ENCODE assay signal across 12 mouse cellular contexts in the genomic region with DNA sequence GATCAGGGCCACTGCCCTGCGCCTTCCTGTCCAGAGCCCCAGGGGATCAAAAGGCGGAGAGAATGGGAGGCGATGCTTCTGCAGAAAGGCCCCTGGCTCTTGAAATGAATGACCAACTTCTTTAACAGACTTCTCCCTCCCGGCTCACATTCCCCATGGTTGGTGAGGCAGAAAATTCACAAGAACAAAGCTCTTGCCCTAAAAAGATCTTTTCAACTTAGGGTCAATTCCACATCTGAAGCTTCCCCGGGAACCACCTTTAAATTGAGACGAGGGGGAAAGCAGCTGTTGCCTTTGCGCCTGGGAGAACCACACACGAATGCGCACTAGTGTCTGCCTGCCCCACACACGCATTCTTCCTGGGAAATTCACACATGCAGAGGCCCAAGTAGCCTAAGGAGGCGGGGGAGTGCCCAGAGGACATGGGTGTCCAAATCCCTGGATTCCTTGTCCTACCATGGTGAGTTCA. TPM values are rescaled to one million over a fixed set of nuclear protein-coding genes. Genes with fewer than 3 reads are reported as not detected.
DNase-seq lines count a peak whose midpoint lies in the region; ATAC-seq lines count a peak whose summit lies in the region.
"Had no signal": no experiment of that assay in that cellular context is flagged by ENCODE, and none has a peak within 500 bp of the region (broad histone marks: within the 10 kb centered on the region; RNA-seq: fewer than 3 reads in every experiment).

No protein-coding gene starts in this region.

- no peak overlapping the region for H3K4me2 ChIP-seq in midbrain, embryonic 16.5 days (ENCODE audit: low read length)
- no peak overlapping the region for H3K4me2 ChIP-seq in embryonic facial prominence, embryonic 11.5 days (ENCODE audit: low read depth, low read length)
- H3K4me2 ChIP-seq in neural tube, embryonic 11.5 days (ENCODE audit: low read depth) = no peak overlapping the region

- H3K4me1 ChIP-seq in midbrain, embryonic 10.5 days = peaks cover 44% of the 10 kb centered on the region
- no peaks in the 10 kb centered on the region for H3K4me1 ChIP-seq in midbrain, embryonic 16.5 days (ENCODE audit: control insufficient read depth, insufficient read depth, low read length)
- H3K4me1 ChIP-seq in embryonic facial prominence, embryonic 11.5 days (ENCODE audit: control insufficient read depth, insufficient read depth, low read length) = peaks cover 3% of the 10 kb centered on the region; the same call in 1 of the 2 replicates
- H3K4me1 ChIP-seq in neural tube, embryonic 11.5 days (ENCODE audit: control insufficient read depth, insufficient read depth, low read length) = peaks cover 21% of the 10 kb centered on the region

- H3K27ac ChIP-seq in midbrain, embryonic 10.5 days (replicated peaks) = peak overlapping the region; percentile 82
- H3K27ac ChIP-seq in midbrain, embryonic 16.5 days (ENCODE audit: low read length) = no peak overlapping the region
- H3K27ac ChIP-seq in embryonic facial prominence, embryonic 11.5 days (replicated peaks; ENCODE audit: low read depth, low read length) = no peak overlapping the region
- peak overlapping the region; percentile 68 for H3K27ac ChIP-seq in neural tube, embryonic 11.5 days (ENCODE audit: low read depth, low read length)

- no peaks in the 10 kb centered on the region for H3K9me3 ChIP-seq in midbrain, embryonic 10.5 days (replicated peaks)
- H3K9me3 ChIP-seq in midbrain, embryonic 16.5 days (replicated peaks; ENCODE audit: control insufficient read depth, low read length, poor library complexity, severe bottlenecking) = 0 out of 2 replicates have a peak, but pooled peaks cover 4% of the 10 kb centered on the region
- no peaks in the 10 kb centered on the region for H3K9me3 ChIP-seq in embryonic facial prominence, embryonic 11.5 days (replicated peaks; ENCODE audit: control insufficient read depth, low read length)
- no peaks in the 10 kb centered on the region for H3K9me3 ChIP-seq in neural tube, embryonic 11.5 days (ENCODE audit: control insufficient read depth, low read length)

- DNase-seq in midbrain, embryonic 10.5 days (ENCODE audit: low spot score) = peak; percentile 61
- peak; percentile 34 for DNase-seq in embryonic facial prominence, embryonic 11.5 days (ENCODE audit: low spot score)
- peak; percentile 73 to 83 for DNase-seq in kidney, adult 8-10 months
- DNase-seq in neural tube, embryonic 11.5 days (ENCODE audit: low spot score) = peak; percentile 54
- no peak for DNase-seq in layer of hippocampus, adult 9-10 months (ENCODE audit: low spot score)
- DNase-seq in heart, postnatal 4 days = no peak
- DNase-seq in thymus, postnatal 14 days = no peak
- DNase-seq: cerebellum, postnatal 14 days; gastrocnemius, postnatal 36 days; heart, postnatal 36 days; layer of hippocampus, adult 9-11 months had no signal

- no peak overlapping the region for H3K4me3 ChIP-seq in midbrain, embryonic 10.5 days
- no peak overlapping the region for H3K4me3 ChIP-seq in midbrain, embryonic 16.5 days (ENCODE audit: low read depth, low read length)
- H3K4me3 ChIP-seq in embryonic facial prominence, embryonic 11.5 days (ENCODE audit: low read depth, low read length) = no peak overlapping the region
- no peak overlapping the region for H3K4me3 ChIP-seq in neural tube, embryonic 11.5 days (ENCODE audit: low read depth, low read length)

- no peaks in the 10 kb centered on the region for H3K36me3 ChIP-seq in midbrain, embryonic 10.5 days
- H3K36me3 ChIP-seq in midbrain, embryonic 16.5 days (ENCODE audit: control insufficient read depth, insufficient read depth, low read length) = no peaks in the 10 kb centered on the region
- no peaks in the 10 kb centered on the region for H3K36me3 ChIP-seq in embryonic facial prominence, embryonic 11.5 days (replicated peaks; ENCODE audit: control insufficient read depth, insufficient read depth, low read depth, low read length)
- no peaks in the 10 kb centered on the region for H3K36me3 ChIP-seq in neural tube, embryonic 11.5 days (ENCODE audit: control insufficient read depth, insufficient read depth, low read length)

- H3K27me3 ChIP-seq in midbrain, embryonic 10.5 days (ENCODE audit: low read depth, poor library complexity, severe bottlenecking) = peaks cover 9% of the 10 kb centered on the region; the same call in 1 of the 2 replicates
- no peaks in the 10 kb centered on the region for H3K27me3 ChIP-seq in midbrain, embryonic 16.5 days (ENCODE audit: control insufficient read depth, insufficient read depth, low read depth, low read length)
- no peaks in the 10 kb centered on the region for H3K27me3 ChIP-seq in embryonic facial prominence, embryonic 11.5 days (ENCODE audit: control insufficient read depth, insufficient read depth, low read length)
- no peaks in the 10 kb centered on the region for H3K27me3 ChIP-seq in neural tube, embryonic 11.5 days (ENCODE audit: control insufficient read depth, insufficient read depth, low read length)

- 17% methylated on average over 11 of the region's 11 CpGs for WGBS in midbrain, embryonic 10.5 days
- WGBS in midbrain, embryonic 16.5 days = 17% methylated on average over 11 of the region's 11 CpGs
- WGBS in embryonic facial prominence, embryonic 11.5 days = 22% methylated on average over 11 of the region's 11 CpGs
- 12% methylated on average over 11 of the region's 11 CpGs for WGBS in neural tube, embryonic 11.5 days

- no peak overlapping the region for H3K9ac ChIP-seq in midbrain, embryonic 16.5 days (ENCODE audit: low read depth, low read length)
- H3K9ac ChIP-seq in embryonic facial prominence, embryonic 11.5 days (replicated peaks; ENCODE audit: low read length) = no peak overlapping the region
- no peak overlapping the region for H3K9ac ChIP-seq in neural tube, embryonic 11.5 days (ENCODE audit: low read length)

- ATAC-seq in midbrain, embryonic 16.5 days = no peak
- no peak for ATAC-seq in embryonic facial prominence, embryonic 11.5 days (replicated peaks; ENCODE audit: insufficient number of reproducible peaks, low FRiP score, low TSS enrichment, low read depth)
- peak; percentile 68 for ATAC-seq in neural tube, embryonic 11.5 days (ENCODE audit: insufficient read depth, low FRiP score, low TSS enrichment)

RNA-seq across cellular contexts. Expression of gene Ddx1, which starts 40.0 kb away (rescaled TPM):
- polyA plus RNA-seq in midbrain, embryonic 10.5 days (2016; fragmentation: Nextera tagmentation; extraction: Ambion mirVana) = 194 and 202 TPM in 2 replicates
- 139 and 141 TPM in 2 replicates for polyA plus RNA-seq in midbrain, embryonic 16.5 days (2015; fragmentation: Nextera tagmentation; extraction: Ambion mirVana)
- 206 and 216 TPM in 2 replicates for polyA plus RNA-seq in embryonic facial prominence, embryonic 11.5 days (2014; fragmentation: Nextera tagmentation; extraction: Ambion mirVana)
- 209 and 215 TPM in 2 replicates for polyA plus RNA-seq in neural tube, embryonic 11.5 days (2014; fragmentation: Nextera tagmentation; extraction: Ambion mirVana)
- total RNA-seq in heart, postnatal 4 days (2021) = 10 to 100 TPM; 92.6 to 95.4 TPM

RNA-seq across cellular contexts. Expression of gene Nbas, which starts 59.9 kb away (rescaled TPM):
- polyA plus RNA-seq in midbrain, embryonic 10.5 days (2016; fragmentation: Nextera tagmentation; extraction: Ambion mirVana) = 13.3 and 14.9 TPM in 2 replicates
- polyA plus RNA-seq in midbrain, embryonic 16.5 days (2015; fragmentation: Nextera tagmentation; extraction: Ambion mirVana) = 17.0 and 18.0 TPM in 2 replicates
- polyA plus RNA-seq in embryonic facial prominence, embryonic 11.5 days (2014; fragmentation: Nextera tagmentation; extraction: Ambion mirVana) = 14.3 and 14.9 TPM in 2 replicates
- polyA plus RNA-seq in neural tube, embryonic 11.5 days (2014; fragmentation: Nextera tagmentation; extraction: Ambion mirVana) = 19.2 and 20.3 TPM in 2 replicates
- total RNA-seq in heart, postnatal 4 days (2021) = 10 to 100 TPM; 23.8 to 25.2 TPM

Comparison
In these comparisons a context has a peak if more than half of its experiments do, and no peak if none do; other contexts are left out.
1. H3K27ac ChIP-seq: peak in midbrain, embryonic 10.5 days (single experiment) and neural tube, embryonic 11.5 days (single experiment); none in midbrain, embryonic 16.5 days (single experiment) and embryonic facial prominence, embryonic 11.5 days (single experiment).
2. DNase-seq: peak in midbrain, embryonic 10.5 days (single experiment), embryonic facial prominence, embryonic 11.5 days (single experiment), kidney, adult 8-10 months (2 of 2) and neural tube, embryonic 11.5 days (single experiment); none in layer of hippocampus, adult 9-10 months (single experiment), heart, postnatal 4 days (single experiment) and thymus, postnatal 14 days (single experiment).